Mouse (Mus musculus): ENCODE results near the gene Qars.

The Qars gene

GRCm38 (mm10) chr9:108507619-108508434, at the start of gene Qars:
Qars (plus strand) TSS chr9:108507706.
- peak; percentile 96 for DNase-seq (ENCODE audit: low read depth, low spot score)

GRCm38 (mm10) chr9:108459939-108460318, 47.6 kb upstream of the Qars start:
- DNase-seq (ENCODE audit: low read depth, low spot score): no peak

- peak; percentile 90 for DNase-seq (ENCODE audit: low read depth, low spot score)
Measured at GRCm38 (mm10) chr9:108460319-108461178, 47.0 kb upstream of the Qars start, which contains the start of gene Ccdc71. Ccdc71 (plus strand) TSS chr9:108460527.

- DNase-seq (ENCODE audit: low read depth, low spot score): no peak
Measured at GRCm38 (mm10) chr9:108461181-108461631, 46.3 kb upstream of the Qars start, which contains the start of gene Klhdc8b. Klhdc8b (minus strand) TSS chr9:108461581.

GRCm38 (mm10) chr9:108461675-108462074, 45.8 kb upstream of the Qars start:
- no peak for DNase-seq (ENCODE audit: low read depth, low spot score)

GRCm38 (mm10) chr9:108462192-108462591, 45.3 kb upstream of the Qars start:
- no peak for DNase-seq (ENCODE audit: low read depth, low spot score)

GRCm38 (mm10) chr9:108463713-108464112, 43.8 kb upstream of the Qars start:
- no peak for DNase-seq (ENCODE audit: low read depth, low spot score)

GRCm38 (mm10) chr9:108466219-108466618, 41.3 kb upstream of the Qars start:
- no peak for DNase-seq (ENCODE audit: low read depth, low spot score)

GRCm38 (mm10) chr9:108469430-108469829, 38.1 kb upstream of the Qars start:
- DNase-seq (ENCODE audit: low read depth, low spot score): no peak

- no peak for DNase-seq (ENCODE audit: low read depth, low spot score)
Measured at GRCm38 (mm10) chr9:108469845-108470244, 37.7 kb upstream of the Qars start.

- no peak for DNase-seq (ENCODE audit: low read depth, low spot score)
Measured at GRCm38 (mm10) chr9:108474528-108474927, 33.0 kb upstream of the Qars start.

GRCm38 (mm10) chr9:108478638-108479156, 28.8 kb upstream of the Qars start:
- no peak for DNase-seq (ENCODE audit: low read depth, low spot score)

- DNase-seq (ENCODE audit: low read depth, low spot score): no peak
Measured at GRCm38 (mm10) chr9:108479241-108479640, 28.3 kb upstream of the Qars start.

GRCm38 (mm10) chr9:108479721-108480351, 27.7 kb upstream of the Qars start, which contains the start of gene Lamb2:
Lamb2 (plus strand) TSS chr9:108479736.
- DNase-seq (ENCODE audit: low read depth, low spot score): no peak

GRCm38 (mm10) chr9:108480813-108481519, 26.5 kb upstream of the Qars start:
- DNase-seq (ENCODE audit: low read depth, low spot score): no peak

GRCm38 (mm10) chr9:108481520-108482210, 25.8 kb upstream of the Qars start:
- no peak for DNase-seq (ENCODE audit: low read depth, low spot score)

GRCm38 (mm10) chr9:108483051-108483790, 24.3 kb upstream of the Qars start:
- no peak for DNase-seq (ENCODE audit: low read depth, low spot score)

GRCm38 (mm10) chr9:108484021-108484420, 23.5 kb upstream of the Qars start:
- no peak for DNase-seq (ENCODE audit: low read depth, low spot score)

- no peak for DNase-seq (ENCODE audit: low read depth, low spot score)
Measured at GRCm38 (mm10) chr9:108485301-108485875, 22.1 kb upstream of the Qars start.
